Mouse (Mus musculus) lung, postnatal 0 days (tissue): ENCODE results near the gene Acox3. TPM values are rescaled to one million over a fixed set of nuclear protein-coding genes. Genes with fewer than 3 reads are reported as not detected.
"Not testable (repeated sequence)": the region's sequence is repeated elsewhere in the genome, so short reads cannot be mapped to it uniquely, and the experiment has no call there.

Experiments
- ATAC-seq: fragments of 200-750 bp; cut with Nextera tagmentation; 2 replicates; pipeline ENCODE4 v1.8.0; 2017; ENCODE audit warnings: moderate library complexity
- DNase-seq: peaks from one replicate; pipeline ENCODE4 v3.0.0-alpha.2; 2016; ENCODE audit warnings: low spot score
- H3K27ac ChIP-seq: fragments of 300-500 bp; sonication (generic); 2 replicates; pipeline ENCODE4 v1.5.1; 2014; ENCODE audit warnings: antibody characterized with exemption, mild to moderate bottlenecking, low read length, mixed read lengths
- H3K27me3 ChIP-seq: fragments of 300-500 bp; sonication (generic); replicated peaks from 2 replicates; pipeline ENCODE4 v1.6.1; 2014; ENCODE audit warnings: low read length, mixed read lengths; ENCODE audit not compliant: insufficient read depth
- H3K36me3 ChIP-seq: fragments of 300-500 bp; sonication (generic); 2 replicates; pipeline ENCODE4 v1.6.1; 2014; ENCODE audit warnings: low read length, mixed read lengths; ENCODE audit not compliant: insufficient read depth
- H3K4me1 ChIP-seq: fragments of 300-500 bp; sonication (generic); 2 replicates; pipeline ENCODE4 v1.6.1; 2014; ENCODE audit warnings: antibody characterized with exemption, low read depth, low read length, mixed read lengths; ENCODE audit not compliant: insufficient read depth
- H3K4me2 ChIP-seq: fragments of 300-500 bp; sonication (generic); replicated peaks from 2 replicates; pipeline ENCODE4 v1.6.1; 2014; ENCODE audit warnings: low read depth, mild to moderate bottlenecking, low read length, moderate library complexity, mixed read lengths
- H3K4me3 ChIP-seq: fragments of 300-500 bp; sonication (generic); 2 replicates; pipeline ENCODE4 v1.5.1; 2014; ENCODE audit warnings: low read depth, low read length
- H3K9ac ChIP-seq: fragments of 300-500 bp; sonication (generic); replicated peaks from 2 replicates; pipeline ENCODE4 v1.6.1; 2014; ENCODE audit warnings: low read depth, mild to moderate bottlenecking
- H3K9me3 ChIP-seq: fragments of 300-500 bp; sonication (generic); 2 replicates; pipeline ENCODE4 v1.6.1; 2016; ENCODE audit warnings: low read length, mixed read lengths
- CTCF ChIP-seq: IDR thresholded peaks from 2 replicates; pipeline ENCODE4 v1.5.1; 2016; ENCODE audit warnings: antibody characterized with exemption, mild to moderate bottlenecking
- EP300 ChIP-seq: IDR thresholded peaks from 2 replicates; pipeline ENCODE4 v1.6.1; 2016; ENCODE audit warnings: antibody characterized with exemption, mild to moderate bottlenecking, control low read depth
- WGBS: fragments of 180-500 bp; shearing (Covaris S2); extraction: QIAGEN DNeasy Blood & Tissue Kit; methylation state at CpG from one replicate; pipeline ENCODE4 v1.1.7; 2014; 5-methylcytosine and 5-hydroxymethylcytosine counted together
- polyA plus RNA-seq: library from polyadenylated mRNA; unstranded; fragments of >200 nt; fragmentation: Nextera tagmentation; extraction: Ambion mirVana; gene quantifications from 2 replicates; pipeline ENCODE4 v1.2.1, GENCODE M21; 2015

The Acox3 gene
- polyA plus RNA-seq, 1 experiment from 2014 or later: 15.9 TPM

- ATAC-seq (no peak), DNase-seq (no peak)
- Histone ChIP-seq H3K9ac (no peak overlapping the region), H3K36me3 (no peaks in the 10 kb centered on the region), H3K9me3 (no peaks in the 10 kb centered on the region), H3K4me2 (no peak overlapping the region), H3K27ac (no peak overlapping the region), H3K4me3 (no peak overlapping the region), H3K27me3 (no peaks in the 10 kb centered on the region), H3K4me1 (peaks cover 10% of the 10 kb centered on the region; the same call in 1 of the 2 replicates)
- WGBS: 41% methylated on average over 3 of the region's 3 CpGs
- TF ChIP-seq EP300 (no peak), CTCF (no peak)
These were observed 2.5 kb upstream of the Acox3 start for GRCm38 (mm10) chr5:35580156-35580922.

GRCm38 (mm10) chr5:35583221-35583783 is 462 bp downstream of the Acox3 start:
- Histone ChIP-seq H3K9me3 (no peaks in the 10 kb centered on the region), H3K27me3 (no peaks in the 10 kb centered on the region), H3K36me3 (peaks cover 1% of the 10 kb centered on the region; the same call in 1 of the 2 replicates), H3K27ac (peak overlapping the region; percentile 88), H3K4me2 (peak overlapping the region; percentile 68), H3K4me1 (peaks cover 10% of the 10 kb centered on the region; the same call in 1 of the 2 replicates), H3K9ac (peak overlapping the region; percentile 50), H3K4me3 (peak overlapping the region; percentile 60)
- TF ChIP-seq EP300: 0 out of 2 replicates have a peak, but pooled peaks have one; percentile 4
- no peak for TF ChIP-seq CTCF
- WGBS: 2% methylated on average over 17 of the region's 17 CpGs
- no peak for DNase-seq
- no peak for ATAC-seq

GRCm38 (mm10) chr5:35584259-35584658 is 1.4 kb downstream of the Acox3 start:
- not testable (repeated sequence) for H3K27me3 ChIP-seq, H3K9me3 ChIP-seq, H3K27ac ChIP-seq, ATAC-seq, DNase-seq, H3K4me1 ChIP-seq, H3K9ac ChIP-seq, H3K4me2 ChIP-seq, H3K4me3 ChIP-seq
- WGBS: 81% methylated on average over 2 of the region's 2 CpGs
- H3K36me3 ChIP-seq: peaks cover 11% of the 10 kb centered on the region; the same call in 1 of the 2 replicates

- Histone ChIP-seq H3K4me3 (no peak overlapping the region), H3K4me2 (no peak overlapping the region), H3K9ac (no peak overlapping the region), H3K9me3 (no peaks in the 10 kb centered on the region), H3K27me3 (no peaks in the 10 kb centered on the region), H3K27ac (no peak overlapping the region), H3K36me3 (peaks cover 41% of the 10 kb centered on the region), H3K4me1 (peaks cover 6% of the 10 kb centered on the region; the same call in 1 of the 2 replicates)
- WGBS: 92% methylated on average over 4 of the region's 4 CpGs
- TF ChIP-seq EP300 (no peak), CTCF (no peak)
- no peak for ATAC-seq
- no peak for DNase-seq
These were observed 8.7 kb downstream of the Acox3 start for GRCm38 (mm10) chr5:35591497-35591896.

- H3K36me3 ChIP-seq: peaks cover 41% of the 10 kb centered on the region
- no peak for DNase-seq
- H3K27ac ChIP-seq: no peak overlapping the region
- no peak overlapping the region for H3K4me2 ChIP-seq
- 82% methylated on average over 21 of the region's 21 CpGs for WGBS
- no peak overlapping the region for H3K4me3 ChIP-seq
- H3K4me1 ChIP-seq: peaks cover 11% of the 10 kb centered on the region; the same call in 1 of the 2 replicates
- H3K9ac ChIP-seq: no peak overlapping the region
- ATAC-seq: no peak
- no peaks in the 10 kb centered on the region for H3K27me3 ChIP-seq
- H3K9me3 ChIP-seq: no peaks in the 10 kb centered on the region
- peak; percentile 43 for TF ChIP-seq CTCF
- no peak for TF ChIP-seq EP300
These were observed 9.4 kb downstream of the Acox3 start for GRCm38 (mm10) chr5:35592081-35592736.

- no peak overlapping the region for H3K4me3 ChIP-seq
- no peaks in the 10 kb centered on the region for H3K9me3 ChIP-seq
- 55% methylated on average over 4 of the region's 4 CpGs for WGBS
- peaks cover 11% of the 10 kb centered on the region; the same call in 1 of the 2 replicates for H3K4me1 ChIP-seq
- no peak for ATAC-seq
- H3K27ac ChIP-seq: no peak overlapping the region
- no peak overlapping the region for H3K9ac ChIP-seq
- H3K4me2 ChIP-seq: no peak overlapping the region
- TF ChIP-seq CTCF (no peak), EP300 (no peak)
- peaks cover 42% of the 10 kb centered on the region for H3K36me3 ChIP-seq
- no peak for DNase-seq
- no peaks in the 10 kb centered on the region for H3K27me3 ChIP-seq
These were observed 10.0 kb downstream of the Acox3 start for GRCm38 (mm10) chr5:35592824-35593223.
